In the genomic region with DNA sequence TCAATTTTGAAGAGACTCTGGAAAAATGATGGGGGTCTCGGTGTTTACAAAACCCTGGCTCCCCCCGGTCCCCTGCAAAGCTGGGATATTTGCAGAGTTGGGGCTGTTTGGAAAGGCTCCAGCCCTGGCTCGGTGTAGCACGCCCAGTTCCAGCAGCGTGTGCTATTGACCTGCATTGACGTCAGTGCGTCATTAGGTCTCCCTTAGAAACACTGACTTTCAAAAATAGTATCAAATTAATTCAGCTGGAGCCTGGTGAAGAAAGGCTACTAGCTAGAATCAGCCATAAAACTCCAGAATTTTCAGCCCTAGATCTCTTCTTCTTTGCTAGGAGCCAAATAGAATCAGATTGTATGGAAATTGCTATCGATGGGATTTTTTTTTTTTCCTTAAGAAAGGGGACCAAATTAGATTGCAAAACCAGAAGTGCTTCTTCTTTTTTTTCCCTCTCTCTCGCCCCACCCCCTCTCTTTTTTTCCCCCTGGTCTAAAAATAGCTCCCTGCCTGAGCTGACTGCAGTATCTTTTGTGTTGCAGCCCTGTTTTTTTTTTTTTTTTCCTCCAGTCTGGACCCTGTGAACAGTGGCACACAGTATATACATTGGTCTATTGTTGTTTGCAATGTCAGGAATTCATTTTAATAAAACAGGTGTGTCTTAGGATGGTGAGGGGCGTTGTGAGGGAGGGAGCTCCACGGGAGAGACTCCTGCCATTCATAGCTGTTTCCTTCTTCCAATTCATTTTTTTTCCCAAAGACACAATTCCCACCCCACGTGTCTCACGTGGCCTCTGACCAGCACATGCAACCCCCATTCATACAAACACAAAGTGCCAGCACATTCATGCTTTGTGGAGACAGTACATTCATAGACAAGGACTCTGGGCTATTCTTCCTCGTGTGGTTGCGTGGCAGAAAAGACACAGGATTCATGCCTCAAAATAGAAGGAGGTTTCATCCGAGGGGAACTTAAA, we compare ENCODE assay signal across 8 mouse cellular contexts.
A peak's percentile ranks its signal among the peaks of the same experiment; 100 is the strongest.
DNase-seq lines count a peak whose midpoint lies in the region; ATAC-seq lines count a peak whose summit lies in the region.

No protein-coding gene starts in this region.

- intact Hi-C loops in left cerebral cortex, postnatal 10 days (cut with DNase I), result no loop called here
- intact Hi-C loops in heart, postnatal 36 days (cut with DNase I), result no loop called here

- peak; percentile 62 to 73 for DNase-seq in left cerebral cortex, postnatal 10 days (ENCODE audit: extremely low spot score in 1 of 2, low spot score in 2 of 2)
- DNase-seq in left cerebral cortex, adult 8-10 months (ENCODE audit: low spot score in 2 of 2), result no peak
- DNase-seq in heart, postnatal 36 days, result peak; percentile 37 to 57
- DNase-seq in layer of hippocampus, adult 9-11 months, result peak; percentile 61
- DNase-seq in urinary bladder, adult 18-20 months (ENCODE audit: low spot score in 2 of 2), result no peak

- H3K4me2 ChIP-seq in embryonic facial prominence, embryonic 12.5 days (replicated peaks), result peak overlapping the region; percentile 54
- H3K4me2 ChIP-seq in stomach, embryonic 16.5 days (ENCODE audit: low read depth, low read length), result peak overlapping the region; percentile 64

- H3K36me3 ChIP-seq in embryonic facial prominence, embryonic 12.5 days, result no peaks in the 10 kb centered on the region
- H3K36me3 ChIP-seq in megakaryocyte, embryonic 14.5 days (replicated peaks; ENCODE audit: low read length), result no peaks in the 10 kb centered on the region
- no peaks in the 10 kb centered on the region for H3K36me3 ChIP-seq in stomach, embryonic 16.5 days (ENCODE audit: control insufficient read depth, insufficient read depth, low read length)

- H3K9me3 ChIP-seq in embryonic facial prominence, embryonic 12.5 days, result no peaks in the 10 kb centered on the region
- no peaks in the 10 kb centered on the region for H3K9me3 ChIP-seq in megakaryocyte, embryonic 14.5 days
- no peaks in the 10 kb centered on the region for H3K9me3 ChIP-seq in stomach, embryonic 16.5 days (replicated peaks; ENCODE audit: control insufficient read depth, low read length)

- H3K4me3 ChIP-seq in embryonic facial prominence, embryonic 12.5 days, result peak overlapping the region; percentile 21
- peak overlapping the region; percentile 83 for H3K4me3 ChIP-seq in megakaryocyte, embryonic 14.5 days (replicated peaks)
- peak overlapping the region; percentile 34 for H3K4me3 ChIP-seq in stomach, embryonic 16.5 days (replicated peaks; ENCODE audit: low read length)

- peaks cover 14% of the 10 kb centered on the region; the same call in 1 of the 2 replicates for H3K27me3 ChIP-seq in embryonic facial prominence, embryonic 12.5 days
- H3K27me3 ChIP-seq in megakaryocyte, embryonic 14.5 days (replicated peaks), result peaks cover 81% of the 10 kb centered on the region
- no peaks in the 10 kb centered on the region for H3K27me3 ChIP-seq in stomach, embryonic 16.5 days (ENCODE audit: control insufficient read depth, insufficient read depth, low read length)

- peaks cover 18% of the 10 kb centered on the region for H3K4me1 ChIP-seq in embryonic facial prominence, embryonic 12.5 days
- H3K4me1 ChIP-seq in megakaryocyte, embryonic 14.5 days, result peaks cover 56% of the 10 kb centered on the region
- H3K4me1 ChIP-seq in stomach, embryonic 16.5 days (ENCODE audit: control insufficient read depth, insufficient read depth, low read length), result peaks cover 23% of the 10 kb centered on the region

- peak; percentile 76; the same call in 1 of the 2 replicates for ATAC-seq in embryonic facial prominence, embryonic 12.5 days (ENCODE audit: insufficient number of reproducible peaks, insufficient read depth, low FRiP score, low TSS enrichment)
- ATAC-seq in stomach, embryonic 16.5 days (ENCODE audit: insufficient read depth, low FRiP score), result peak; percentile 61; the same call in 1 of the 2 replicates

- peak overlapping the region; percentile 12; the same call in 1 of the 2 replicates for H3K9ac ChIP-seq in embryonic facial prominence, embryonic 12.5 days
- H3K9ac ChIP-seq in stomach, embryonic 16.5 days (ENCODE audit: low read length), result peak overlapping the region; percentile 42

- H3K27ac ChIP-seq in embryonic facial prominence, embryonic 12.5 days, result 0 out of 2 replicates have a peak overlapping the region, but pooled peaks have one; percentile 1
- no peak overlapping the region for H3K27ac ChIP-seq in stomach, embryonic 16.5 days (ENCODE audit: low read length)

- WGBS in embryonic facial prominence, embryonic 12.5 days, result 8% methylated on average over 16 of the region's 16 CpGs
- 8% methylated on average over 16 of the region's 16 CpGs for WGBS in stomach, embryonic 16.5 days

Comparison
In these comparisons a context has a peak if more than half of its experiments do, and no peak if none do; other contexts are left out.
1. DNase-seq: peak in left cerebral cortex, postnatal 10 days (2 of 2), heart, postnatal 36 days (2 of 2) and layer of hippocampus, adult 9-11 months (single experiment); none in left cerebral cortex, adult 8-10 months (0 of 2) and urinary bladder, adult 18-20 months (0 of 2).
2. H3K4me3 ChIP-seq: peak in every context shown above with its lines; median percentile 83 in megakaryocyte, embryonic 14.5 days; 34 in stomach, embryonic 16.5 days; 21 in embryonic facial prominence, embryonic 12.5 days.